Mouse (Mus musculus) forelimb bud, embryonic 11.5 days (tissue): Measurements from ENCODE around the gene Men1.

Experiments used
- DNase-seq: peaks from one replicate; pipeline ENCODE4 v3.0.0-alpha.2; 2012; ENCODE audit warnings: low read depth, low spot score

Men1 gene

DNA sequence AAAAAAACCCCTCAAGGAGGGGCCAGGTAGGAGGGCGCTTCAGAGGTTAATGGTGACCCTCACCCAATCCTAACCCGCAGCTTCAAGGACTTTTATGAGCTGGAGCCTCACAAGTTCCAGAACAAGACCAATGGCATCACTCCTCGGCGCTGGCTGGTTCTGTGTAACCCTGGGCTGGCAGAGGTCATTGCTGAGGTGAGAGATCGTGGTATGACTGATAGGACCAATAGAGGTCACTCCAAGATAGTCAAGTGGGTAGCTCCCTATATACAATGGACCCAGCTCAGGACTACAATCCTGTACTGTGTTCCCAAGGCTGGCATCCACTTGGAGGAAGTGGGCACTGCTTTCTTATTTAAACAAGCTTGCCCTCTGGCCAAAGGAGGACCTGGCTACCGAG, 55.5 kb downstream of the Men1 start:
- DNase-seq = no peak
